Mouse (Mus musculus) E14TG2a.4 (cell line): Measurements from ENCODE around the gene Slc41a1.

Experiments used
- H3K27me3 ChIP-seq: 2 replicates; pipeline ENCODE4 v1.6.1; 2014; ENCODE audit warnings: low read length, control low read depth; ENCODE audit not compliant: insufficient read depth
- H3K36me3 ChIP-seq: 2 replicates; pipeline ENCODE4 v1.6.1; 2014; ENCODE audit warnings: low read length, control low read depth; ENCODE audit not compliant: insufficient read depth
- H3K4me1 ChIP-seq: replicated peaks from 2 replicates; pipeline ENCODE4 v1.6.1; 2014; ENCODE audit warnings: low read depth, low read length, control low read depth
- H3K4me3 ChIP-seq: replicated peaks from 2 replicates; pipeline ENCODE4 v1.5.1; 2014; ENCODE audit warnings: mild to moderate bottlenecking, low read length
- H3K9me3 ChIP-seq: 2 replicates; pipeline ENCODE4 v1.6.1; 2014; ENCODE audit warnings: low read length, control low read depth
- CTCF ChIP-seq: conservative IDR thresholded peaks from 2 replicates; pipeline ENCODE4 v1.5.1; 2014; ENCODE audit warnings: low read length
- NANOG ChIP-seq: IDR thresholded peaks from 2 replicates; pipeline ENCODE4 v1.6.1; 2014; ENCODE audit warnings: borderline replicate concordance, low read length, mixed read lengths
- POU5F1 ChIP-seq: IDR thresholded peaks from 2 replicates; pipeline ENCODE4 v1.6.1; 2014; ENCODE audit warnings: low read length, borderline replicate concordance

Gene Slc41a1

DNA sequence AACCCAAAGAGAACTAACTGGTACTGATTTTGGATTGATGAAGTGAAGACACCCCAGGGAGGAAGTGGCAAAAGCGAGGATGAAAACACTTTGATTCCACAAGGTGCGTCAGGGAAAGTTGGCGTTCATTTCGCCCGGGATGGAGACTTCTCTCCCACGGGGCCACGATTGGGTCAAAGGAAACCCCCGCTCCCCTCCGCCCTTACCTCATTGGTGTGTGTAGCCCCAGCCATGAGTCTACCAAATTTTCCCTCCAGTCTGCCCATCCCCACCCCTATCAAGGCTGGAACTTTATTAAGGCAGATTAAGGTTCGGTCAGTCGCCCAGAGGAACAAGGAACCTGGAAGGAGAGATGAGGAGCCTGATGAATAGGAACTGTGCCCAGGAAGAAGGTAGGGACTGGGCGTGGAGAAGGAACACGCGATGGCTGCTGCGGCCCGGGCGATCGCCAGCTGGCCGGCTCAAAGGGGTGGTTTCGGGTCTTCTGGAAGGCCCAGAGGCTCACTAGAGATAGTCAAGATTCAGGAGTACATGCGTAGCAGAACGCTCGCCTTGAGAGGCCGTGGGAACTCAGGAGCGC is at the start of gene Slc41a1:
Slc41a1 (plus strand) TSS at position 287 of the 580 bp plus-strand sequence.
- H3K4me3 ChIP-seq: peak within 1 kb of the TSS; percentile 96

DNA sequence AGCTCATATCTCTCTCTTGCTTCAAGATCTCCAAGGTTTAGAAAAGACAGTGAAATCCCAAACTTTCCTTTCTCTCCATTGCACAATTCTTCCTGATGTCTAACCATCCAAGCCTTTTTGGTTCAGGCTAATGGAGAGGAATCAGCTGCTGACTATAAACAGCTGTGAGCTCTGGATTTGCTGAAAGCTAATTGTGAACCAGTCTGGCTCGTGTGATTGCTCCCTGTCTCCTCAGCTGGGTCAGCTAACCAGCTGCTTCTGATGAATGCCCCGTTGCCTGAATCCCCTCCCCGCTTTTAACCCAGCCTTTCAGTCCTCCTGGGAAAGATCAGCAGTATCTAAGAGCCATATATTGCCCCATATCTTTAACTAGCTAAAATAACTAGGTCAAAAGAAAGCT is 32.7 kb upstream of the Slc41a1 start:
- H3K36me3 ChIP-seq: no peaks in the 10 kb centered on the region
- no peaks in the 10 kb centered on the region for H3K9me3 ChIP-seq
- no peak for TF ChIP-seq NANOG
- TF ChIP-seq CTCF: no peak
- no peak for TF ChIP-seq POU5F1
- peaks cover 20% of the 10 kb centered on the region for H3K4me1 ChIP-seq
- H3K4me3 ChIP-seq: no peak overlapping the region
- H3K27me3 ChIP-seq: 0 out of 2 replicates have a peak, but pooled peaks cover 7% of the 10 kb centered on the region

More for the DNA sequence above, at the start of gene Slc41a1:
- peaks cover 84% of the 10 kb centered on the region for H3K4me1 ChIP-seq
- H3K36me3 ChIP-seq: peaks cover 32% of the 10 kb centered on the region
- no peaks in the 10 kb centered on the region for H3K27me3 ChIP-seq
- no peak for TF ChIP-seq POU5F1
- no peak for TF ChIP-seq NANOG
- TF ChIP-seq CTCF: no peak
- H3K9me3 ChIP-seq: no peaks in the 10 kb centered on the region

DNA sequence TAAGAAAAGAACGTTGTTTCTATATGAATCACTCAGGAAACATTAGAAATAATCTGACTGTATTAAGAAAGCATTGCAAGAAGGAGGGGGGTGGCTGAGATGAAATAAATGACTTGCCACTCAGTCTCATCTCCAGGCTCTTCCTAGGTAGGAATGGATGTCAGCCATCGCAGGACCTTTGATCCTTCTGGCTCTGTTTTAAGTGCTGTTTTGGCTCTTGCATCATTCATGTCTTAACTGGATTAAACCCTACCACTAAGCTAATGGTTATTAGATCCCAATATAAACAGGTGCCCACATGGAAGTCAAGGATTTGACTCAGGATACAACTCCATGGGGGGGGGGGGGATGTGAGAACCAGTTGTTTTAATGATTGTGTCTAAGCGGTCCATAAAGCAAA is 32.1 kb upstream of the Slc41a1 start:
- Histone ChIP-seq H3K4me3 (no peak overlapping the region), H3K36me3 (no peaks in the 10 kb centered on the region), H3K27me3 (0 out of 2 replicates have a peak, but pooled peaks cover 7% of the 10 kb centered on the region), H3K4me1 (peaks cover 26% of the 10 kb centered on the region), H3K9me3 (no peaks in the 10 kb centered on the region)
- TF ChIP-seq CTCF: no peak
- TF ChIP-seq NANOG: no peak
- TF ChIP-seq POU5F1: no peak

GRCm38 (mm10) chr1:131797202-131797909 is 29.9 kb upstream of the Slc41a1 start, which contains the start of gene Pm20d1:
Gene Pm20d1 (plus strand): TSS chr1:131797381.
- H3K36me3 ChIP-seq: peaks cover 3% of the 10 kb centered on the region; the same call in 1 of the 2 replicates
- peaks cover 27% of the 10 kb centered on the region for H3K4me1 ChIP-seq
- no peak for TF ChIP-seq POU5F1
- no peak for TF ChIP-seq NANOG
- TF ChIP-seq CTCF: no peak
- H3K27me3 ChIP-seq: 0 out of 2 replicates have a peak, but pooled peaks cover 7% of the 10 kb centered on the region
- H3K4me3 ChIP-seq: peak within 1 kb of the TSS; percentile 77
- no peaks in the 10 kb centered on the region for H3K9me3 ChIP-seq

GRCm38 (mm10) chr1:131800001-131800400 is 27.3 kb upstream of the Slc41a1 start:
- peaks cover 25% of the 10 kb centered on the region for H3K36me3 ChIP-seq
- peaks cover 27% of the 10 kb centered on the region for H3K4me1 ChIP-seq
- H3K4me3 ChIP-seq: no peak overlapping the region
- H3K9me3 ChIP-seq: no peaks in the 10 kb centered on the region
- H3K27me3 ChIP-seq: peaks cover 9% of the 10 kb centered on the region; the same call in 1 of the 2 replicates
- TF ChIP-seq CTCF (no peak), NANOG (no peak), POU5F1 (no peak)

GRCm38 (mm10) chr1:131801071-131801470 is 26.2 kb upstream of the Slc41a1 start:
- Histone ChIP-seq H3K9me3 (no peaks in the 10 kb centered on the region), H3K27me3 (peaks cover 9% of the 10 kb centered on the region; the same call in 1 of the 2 replicates), H3K4me3 (no peak overlapping the region), H3K4me1 (peaks cover 27% of the 10 kb centered on the region), H3K36me3 (peaks cover 27% of the 10 kb centered on the region)
- TF ChIP-seq POU5F1 (no peak), NANOG (no peak), CTCF (no peak)

GRCm38 (mm10) chr1:131802652-131803051 is 24.6 kb upstream of the Slc41a1 start:
- peaks cover 27% of the 10 kb centered on the region for H3K36me3 ChIP-seq
- peaks cover 9% of the 10 kb centered on the region; the same call in 1 of the 2 replicates for H3K27me3 ChIP-seq
- no peaks in the 10 kb centered on the region for H3K9me3 ChIP-seq

GRCm38 (mm10) chr1:131804166-131804565 is 23.1 kb upstream of the Slc41a1 start:
- Histone ChIP-seq H3K4me1 (peaks cover 9% of the 10 kb centered on the region), H3K27me3 (peaks cover 5% of the 10 kb centered on the region; the same call in 1 of the 2 replicates), H3K36me3 (peaks cover 27% of the 10 kb centered on the region), H3K4me3 (no peak overlapping the region), H3K9me3 (no peaks in the 10 kb centered on the region)
- TF ChIP-seq CTCF (no peak), POU5F1 (no peak), NANOG (no peak)

More at GRCm38 (mm10) chr1:131802652-131803051, 24.6 kb upstream of the Slc41a1 start:
- Histone ChIP-seq H3K4me3 (no peak overlapping the region), H3K4me1 (peaks cover 13% of the 10 kb centered on the region)
- TF ChIP-seq NANOG (no peak), CTCF (no peak), POU5F1 (no peak)
